Mouse (Mus musculus): ENCODE measurements at regions not wholly inside any gene's neighbourhood (a gene's known extent, or its start where the extent isn't known, plus 50 kb on each side); places are given as distances from the start of the nearest gene placed in this dataset.
"Not testable (repeated sequence)": the region's sequence is repeated elsewhere in the genome, so short reads cannot be mapped to it uniquely, and the experiment has no call there.

DNA sequence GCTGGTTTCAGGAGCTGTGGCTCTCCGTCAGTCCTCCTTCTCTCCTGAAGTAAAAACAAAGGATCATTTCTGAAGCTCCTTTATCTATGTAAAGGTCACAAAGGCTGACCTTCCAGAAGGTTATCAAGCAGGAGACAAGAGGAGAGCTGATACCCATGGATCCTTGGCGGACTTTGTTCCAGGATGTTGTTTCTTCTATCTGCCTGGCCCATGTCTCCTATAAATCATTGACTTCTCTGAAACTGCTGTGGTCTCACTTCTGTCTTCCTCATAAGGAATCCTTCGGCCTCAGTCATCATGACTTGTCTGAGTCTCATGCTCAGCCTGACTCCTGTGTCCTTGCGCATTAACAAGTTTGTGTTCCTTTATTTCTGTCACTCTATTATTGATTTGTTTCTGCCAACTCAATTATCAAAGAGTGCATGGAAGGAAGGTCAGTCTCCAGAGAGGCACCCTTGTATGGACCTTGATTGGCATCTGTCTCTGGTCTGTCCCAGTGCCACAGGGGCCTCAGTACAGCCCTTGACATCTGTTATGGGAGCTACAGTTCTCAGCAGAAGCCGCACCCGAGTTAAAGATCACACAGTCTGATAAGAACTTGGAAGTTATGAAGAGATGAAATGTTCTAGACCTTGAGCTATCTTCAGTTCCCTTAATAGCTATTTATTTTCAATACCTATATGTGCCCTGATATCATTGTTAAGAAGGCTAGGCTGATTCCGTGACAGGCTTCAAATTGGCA is 53.2 kb upstream of the Dazl start:
- Histone ChIP-seq H3K27me3 (replicated peaks; ENCODE audit: control insufficient read depth, insufficient read depth, low read length) (no peaks in the 10 kb centered on the region), H3K4me1 (replicated peaks; ENCODE audit: control insufficient read depth, insufficient read depth, low read length) (no peaks in the 10 kb centered on the region), H3K9me3 (ENCODE audit: control insufficient read depth, low read length) (no peaks in the 10 kb centered on the region), H3K36me3 (ENCODE audit: control insufficient read depth, insufficient read depth) (no peaks in the 10 kb centered on the region), H3K4me3 (replicated peaks; ENCODE audit: low read length) (no peak overlapping the region), H3K9ac (replicated peaks; ENCODE audit: low read depth, low read length) (no peak overlapping the region), H3K4me2 (ENCODE audit: low read length) (no peak overlapping the region), H3K27ac (ENCODE audit: low read length) (no peak overlapping the region)
- 93% methylated on average over 7 of the region's 7 CpGs for WGBS
- no peak for ATAC-seq

DNA sequence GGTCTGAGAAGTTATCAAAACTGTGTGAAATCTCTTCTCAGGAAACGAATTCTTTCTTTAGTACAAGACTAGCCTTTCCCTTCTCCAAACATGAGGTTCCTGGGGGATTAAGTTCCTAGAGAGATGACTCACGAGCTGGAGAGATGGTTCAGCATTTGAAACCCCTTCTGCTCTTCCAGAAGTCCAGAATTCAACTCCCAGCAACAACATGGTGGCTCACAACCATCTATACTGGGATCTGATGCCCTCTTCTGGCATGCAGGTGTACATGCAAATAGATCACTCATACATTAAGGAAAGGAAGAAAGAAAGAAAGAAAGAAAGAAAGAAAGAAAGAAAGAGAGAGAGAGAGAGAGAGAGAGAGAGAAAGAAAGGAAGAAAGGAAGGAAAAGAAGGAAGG is 60.4 kb upstream of the Dazl start:
- H3K4me1 ChIP-seq (replicated peaks; ENCODE audit: control insufficient read depth, insufficient read depth, low read length); H3K27me3 ChIP-seq (replicated peaks; ENCODE audit: control insufficient read depth, insufficient read depth, low read length); H3K36me3 ChIP-seq (ENCODE audit: control insufficient read depth, insufficient read depth); H3K9ac ChIP-seq (replicated peaks; ENCODE audit: low read depth, low read length); H3K4me3 ChIP-seq (replicated peaks; ENCODE audit: low read length); ATAC-seq; H3K4me2 ChIP-seq (ENCODE audit: low read length); H3K27ac ChIP-seq (ENCODE audit: low read length); H3K9me3 ChIP-seq (ENCODE audit: control insufficient read depth, low read length): not testable (repeated sequence)
- 64% methylated on average over 2 of the region's 2 CpGs for WGBS

DNA sequence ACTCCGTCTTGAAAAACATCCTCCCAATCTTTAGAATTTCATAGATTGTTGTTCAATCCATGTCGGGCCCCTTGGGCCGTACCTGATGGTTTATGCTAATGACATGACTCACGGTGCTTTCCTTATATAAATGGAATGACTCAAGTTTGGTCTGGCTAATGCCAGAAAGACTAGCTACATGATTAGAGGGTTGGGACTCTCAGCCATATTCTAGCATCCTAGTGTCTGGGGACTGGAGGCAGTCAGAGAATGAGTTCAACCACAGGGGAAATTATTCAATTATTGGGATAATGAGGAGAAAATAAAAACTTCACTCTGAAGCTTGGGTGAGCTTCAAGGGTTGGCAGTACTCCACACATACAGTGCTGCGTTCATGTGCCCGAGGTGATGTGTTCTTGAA is 60.9 kb upstream of the Dazl start:
- H3K4me3 ChIP-seq (replicated peaks; ENCODE audit: low read length) = no peak overlapping the region
- no peak overlapping the region for H3K27ac ChIP-seq (ENCODE audit: low read length)
- no peaks in the 10 kb centered on the region for H3K9me3 ChIP-seq (ENCODE audit: control insufficient read depth, low read length)
- H3K36me3 ChIP-seq (ENCODE audit: control insufficient read depth, insufficient read depth) = no peaks in the 10 kb centered on the region
- WGBS = 87% methylated on average over 6 of the region's 6 CpGs
- no peaks in the 10 kb centered on the region for H3K4me1 ChIP-seq (replicated peaks; ENCODE audit: control insufficient read depth, insufficient read depth, low read length)
- no peak overlapping the region for H3K9ac ChIP-seq (replicated peaks; ENCODE audit: low read depth, low read length)
- ATAC-seq = no peak
- no peaks in the 10 kb centered on the region for H3K27me3 ChIP-seq (replicated peaks; ENCODE audit: control insufficient read depth, insufficient read depth, low read length)
- no peak overlapping the region for H3K4me2 ChIP-seq (ENCODE audit: low read length)

DNA sequence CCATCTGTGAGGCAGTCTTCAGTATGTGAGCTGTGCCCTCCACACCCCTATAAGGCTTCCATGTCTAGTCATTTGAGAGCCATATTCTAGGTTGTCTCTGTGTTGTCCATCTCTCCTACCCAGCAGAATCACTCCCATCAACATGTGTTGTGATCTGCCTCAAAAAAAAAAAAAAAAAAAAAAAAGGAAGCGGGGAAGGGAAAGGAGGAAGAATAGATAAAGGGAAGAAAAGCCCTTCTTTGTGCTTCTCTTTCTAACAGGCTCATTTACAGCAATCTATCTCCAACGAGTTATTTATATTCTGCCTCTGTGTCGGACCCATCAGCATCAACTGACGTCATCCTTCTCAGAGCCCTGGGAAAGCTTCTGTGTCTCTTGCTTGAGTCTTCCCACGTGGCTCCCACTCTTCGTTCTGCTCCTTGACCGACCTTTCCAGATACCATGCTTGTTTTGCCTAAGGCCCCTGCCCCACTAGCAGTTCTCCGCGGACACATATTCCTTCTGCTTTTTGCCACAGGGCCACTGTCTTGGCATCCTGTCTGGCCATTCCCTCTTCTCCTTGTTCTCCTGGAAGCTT is 68.3 kb upstream of the Dazl start:
- no peaks in the 10 kb centered on the region for H3K27me3 ChIP-seq (replicated peaks; ENCODE audit: control insufficient read depth, insufficient read depth, low read length)
- no peaks in the 10 kb centered on the region for H3K36me3 ChIP-seq (ENCODE audit: control insufficient read depth, insufficient read depth)
- ATAC-seq = no peak
- 76% methylated on average over 9 of the region's 9 CpGs for WGBS
- no peak overlapping the region for H3K4me3 ChIP-seq (replicated peaks; ENCODE audit: low read length)
- H3K27ac ChIP-seq (ENCODE audit: low read length) = no peak overlapping the region
- no peak overlapping the region for H3K9ac ChIP-seq (replicated peaks; ENCODE audit: low read depth, low read length)
- H3K4me1 ChIP-seq (replicated peaks; ENCODE audit: control insufficient read depth, insufficient read depth, low read length) = no peaks in the 10 kb centered on the region
- H3K9me3 ChIP-seq (ENCODE audit: control insufficient read depth, low read length) = no peaks in the 10 kb centered on the region
- no peak overlapping the region for H3K4me2 ChIP-seq (ENCODE audit: low read length)

DNA sequence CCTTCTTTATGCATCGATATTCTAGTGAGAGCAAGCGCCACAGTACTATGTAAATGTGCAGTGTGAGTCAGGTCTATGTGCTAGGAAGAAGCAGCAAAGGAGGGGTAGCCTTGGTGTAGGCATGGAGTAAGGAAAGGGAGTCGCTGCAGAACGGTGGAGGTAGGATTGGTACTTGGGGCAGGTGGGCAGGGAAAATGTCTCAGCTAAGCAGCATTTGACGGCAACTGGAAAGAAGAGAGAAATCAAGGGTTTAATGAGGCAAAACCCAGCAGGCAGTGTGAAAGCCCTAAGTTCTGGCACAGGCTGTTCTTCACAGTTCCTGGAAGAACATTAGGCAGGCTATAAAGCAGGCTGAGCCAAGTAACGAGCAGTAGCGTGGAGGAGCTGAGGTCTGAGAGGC is 72.0 kb upstream of the Dazl start:
- Histone ChIP-seq H3K4me2 (ENCODE audit: low read length) (no peak overlapping the region), H3K4me3 (replicated peaks; ENCODE audit: low read length) (no peak overlapping the region), H3K36me3 (ENCODE audit: control insufficient read depth, insufficient read depth) (no peaks in the 10 kb centered on the region), H3K9me3 (ENCODE audit: control insufficient read depth, low read length) (no peaks in the 10 kb centered on the region), H3K27me3 (replicated peaks; ENCODE audit: control insufficient read depth, insufficient read depth, low read length) (no peaks in the 10 kb centered on the region), H3K9ac (replicated peaks; ENCODE audit: low read depth, low read length) (no peak overlapping the region), H3K27ac (ENCODE audit: low read length) (no peak overlapping the region), H3K4me1 (replicated peaks; ENCODE audit: control insufficient read depth, insufficient read depth, low read length) (no peaks in the 10 kb centered on the region)
- no peak for ATAC-seq
- WGBS = 73% methylated on average over 7 of the region's 7 CpGs

DNA sequence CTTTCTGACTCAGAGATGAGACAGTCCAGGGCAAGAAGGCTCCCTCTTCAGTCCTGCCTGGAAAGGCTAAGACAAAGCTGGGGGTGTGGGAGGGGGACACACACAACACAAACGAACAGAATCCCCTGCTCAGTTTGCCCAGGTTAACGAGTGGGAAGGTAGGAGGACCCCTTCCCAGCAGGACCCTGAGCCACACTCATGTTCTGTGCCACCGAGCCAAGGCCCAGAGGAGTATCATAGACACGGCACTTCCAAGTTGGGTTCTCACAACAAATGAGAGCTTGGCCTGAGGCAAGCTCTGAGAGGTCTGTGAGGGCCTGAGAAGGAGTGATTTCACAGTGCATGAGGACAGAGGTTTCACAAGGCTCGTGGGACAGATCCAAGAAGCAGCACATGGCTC is 72.7 kb upstream of the Dazl start:
- no peak overlapping the region for H3K4me2 ChIP-seq (ENCODE audit: low read length)
- no peak overlapping the region for H3K4me3 ChIP-seq (replicated peaks; ENCODE audit: low read length)
- H3K27me3 ChIP-seq (replicated peaks; ENCODE audit: control insufficient read depth, insufficient read depth, low read length) = no peaks in the 10 kb centered on the region
- no peak for ATAC-seq
- H3K36me3 ChIP-seq (ENCODE audit: control insufficient read depth, insufficient read depth) = no peaks in the 10 kb centered on the region
- H3K4me1 ChIP-seq (replicated peaks; ENCODE audit: control insufficient read depth, insufficient read depth, low read length) = no peaks in the 10 kb centered on the region
- no peak overlapping the region for H3K9ac ChIP-seq (replicated peaks; ENCODE audit: low read depth, low read length)
- H3K9me3 ChIP-seq (ENCODE audit: control insufficient read depth, low read length) = no peaks in the 10 kb centered on the region
- WGBS = 65% methylated on average over 5 of the region's 5 CpGs
- no peak overlapping the region for H3K27ac ChIP-seq (ENCODE audit: low read length)

DNA sequence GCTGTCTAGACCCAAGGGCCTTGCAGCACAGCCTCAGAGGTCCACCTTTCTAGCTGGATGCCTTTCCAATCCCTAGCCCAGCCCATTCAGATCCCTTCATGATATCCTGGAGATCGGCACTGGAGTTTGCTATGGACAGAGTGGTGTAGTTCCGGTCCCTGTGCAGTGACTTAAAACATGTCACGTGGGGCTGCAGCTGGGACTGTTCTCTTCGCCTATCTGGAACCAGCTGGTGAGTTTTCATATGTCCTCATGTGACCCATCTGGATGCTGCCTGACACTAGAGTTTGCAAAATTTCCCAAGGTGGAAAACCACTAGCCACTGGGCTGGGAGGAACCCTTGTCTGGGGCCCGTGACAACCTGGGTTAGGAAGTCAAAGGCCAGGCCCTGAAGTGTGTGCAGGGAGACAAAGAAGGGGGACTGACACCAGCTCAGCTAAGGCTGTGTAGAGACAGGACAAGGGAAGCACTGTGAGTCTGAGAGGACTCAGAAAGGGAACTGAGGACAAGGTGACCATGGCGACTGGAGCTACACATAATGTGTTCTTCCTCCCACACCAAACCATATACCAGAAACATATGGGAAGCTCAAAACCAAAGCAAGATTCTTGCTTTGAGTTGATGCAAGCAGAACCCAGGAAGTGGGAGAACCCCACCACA is 75.9 kb upstream of the Dazl start:
- no peak overlapping the region for H3K27ac ChIP-seq (ENCODE audit: low read length)
- no peak for ATAC-seq

DNA sequence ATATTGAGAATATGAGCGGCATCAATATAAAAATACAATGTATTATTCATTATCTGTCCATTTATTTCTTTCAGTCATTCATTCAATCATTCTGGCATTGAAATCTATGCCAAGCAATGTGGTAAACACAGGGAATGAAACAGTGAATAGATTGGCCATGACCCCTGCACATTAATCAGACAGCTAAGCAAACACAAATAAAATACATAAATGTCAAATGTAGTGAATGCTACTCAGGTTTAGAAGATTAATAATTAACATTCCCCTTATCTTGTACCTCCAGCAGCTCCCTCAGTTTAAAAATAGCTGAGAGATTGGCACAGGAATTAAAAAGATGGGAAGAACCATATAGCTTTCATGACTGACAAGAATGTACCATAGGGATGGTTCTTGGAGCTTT is 77.0 kb upstream of the Dazl start:
- Histone ChIP-seq H3K4me2 (ENCODE audit: low read length) (no peak overlapping the region), H3K27me3 (replicated peaks; ENCODE audit: control insufficient read depth, insufficient read depth, low read length) (no peaks in the 10 kb centered on the region), H3K9me3 (ENCODE audit: control insufficient read depth, low read length) (no peaks in the 10 kb centered on the region), H3K36me3 (ENCODE audit: control insufficient read depth, insufficient read depth) (no peaks in the 10 kb centered on the region), H3K4me1 (replicated peaks; ENCODE audit: control insufficient read depth, insufficient read depth, low read length) (no peaks in the 10 kb centered on the region), H3K9ac (replicated peaks; ENCODE audit: low read depth, low read length) (no peak overlapping the region), H3K4me3 (replicated peaks; ENCODE audit: low read length) (no peak overlapping the region), H3K27ac (ENCODE audit: low read length) (no peak overlapping the region)
- no peak for ATAC-seq
- 87% methylated on average over 1 of the region's 1 CpGs for whole genome bisulfite sequencing

More for the DNA sequence above, 75.9 kb upstream of the Dazl start:
- no peak overlapping the region for H3K9ac ChIP-seq (replicated peaks; ENCODE audit: low read depth, low read length)
- H3K27me3 ChIP-seq (replicated peaks; ENCODE audit: control insufficient read depth, insufficient read depth, low read length) = no peaks in the 10 kb centered on the region
- H3K4me3 ChIP-seq (replicated peaks; ENCODE audit: low read length) = no peak overlapping the region
- H3K4me1 ChIP-seq (replicated peaks; ENCODE audit: control insufficient read depth, insufficient read depth, low read length) = no peaks in the 10 kb centered on the region
- no peak overlapping the region for H3K4me2 ChIP-seq (ENCODE audit: low read length)
- no peaks in the 10 kb centered on the region for H3K9me3 ChIP-seq (ENCODE audit: control insufficient read depth, low read length)
- no peaks in the 10 kb centered on the region for H3K36me3 ChIP-seq (ENCODE audit: control insufficient read depth, insufficient read depth)
- WGBS = 93% methylated on average over 6 of the region's 6 CpGs

DNA sequence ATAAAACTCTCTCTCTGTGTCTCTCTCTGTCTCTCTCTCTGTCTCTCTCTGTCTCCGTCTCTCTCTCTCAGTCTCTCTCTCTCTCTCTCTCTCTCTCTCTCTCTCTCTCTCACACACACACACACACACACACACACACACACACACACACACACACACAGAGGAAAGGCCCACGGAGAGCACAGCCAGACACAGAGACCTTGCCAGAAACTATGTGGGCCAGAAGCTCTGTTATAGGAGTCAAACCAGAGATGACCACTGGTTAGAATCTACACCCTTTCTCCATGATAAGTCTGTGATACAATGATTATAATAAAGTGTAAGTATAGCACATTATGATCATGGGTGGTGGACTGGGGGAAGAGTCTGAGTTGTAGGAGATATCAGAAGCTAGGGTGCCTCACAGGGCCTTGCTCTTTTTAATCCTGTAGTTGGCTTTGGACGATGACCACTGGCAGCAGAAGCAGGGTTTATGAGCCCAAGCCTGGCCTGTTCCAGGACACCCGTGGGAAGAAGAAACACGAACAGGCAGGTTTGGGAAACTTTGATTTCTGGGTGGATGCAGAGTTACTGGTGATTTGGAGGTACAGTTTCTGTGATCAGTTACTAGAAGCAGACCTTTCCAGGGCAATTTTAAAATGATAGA is 80.2 kb upstream of the Dazl start:
- no peak for ATAC-seq
- Histone ChIP-seq H3K27me3 (replicated peaks; ENCODE audit: control insufficient read depth, insufficient read depth, low read length) (no peaks in the 10 kb centered on the region), H3K36me3 (ENCODE audit: control insufficient read depth, insufficient read depth) (no peaks in the 10 kb centered on the region), H3K27ac (ENCODE audit: low read length) (no peak overlapping the region), H3K9ac (replicated peaks; ENCODE audit: low read depth, low read length) (no peak overlapping the region), H3K4me1 (replicated peaks; ENCODE audit: control insufficient read depth, insufficient read depth, low read length) (no peaks in the 10 kb centered on the region), H3K9me3 (ENCODE audit: control insufficient read depth, low read length) (no peaks in the 10 kb centered on the region), H3K4me2 (ENCODE audit: low read length) (no peak overlapping the region), H3K4me3 (replicated peaks; ENCODE audit: low read length) (no peak overlapping the region)
- 86% methylated on average over 5 of the region's 5 CpGs for WGBS

Measured in forebrain, embryonic 16.5 days (tissue).